Mouse (Mus musculus) cerebellum, postnatal 10 days (tissue): ENCODE measurements at regions not wholly inside any gene's neighbourhood (a gene's known extent, or its start where the extent isn't known, plus 50 kb on each side); places are given as distances from the start of the nearest gene placed in this dataset.
A peak's percentile ranks its signal among the peaks of the same experiment; 100 is the strongest.

Experiments
- DNase-seq, 2 experiments: peaks; one replicate each; pipeline ENCODE4 v3.0.0; 2021; ENCODE audit warnings: mixed read lengths in 2 of 2

- DNase-seq = peak in 1 of 2 experiments; percentile 2
Measured at GRCm38 (mm10) chr4:30408525-30408924, 1555.4 kb upstream of the Map3k7 start.

GRCm38 (mm10) chr4:30447644-30448043, 1516.3 kb upstream of the Map3k7 start:
- peak in 1 of 2 experiments; percentile 2 for DNase-seq

DNA sequence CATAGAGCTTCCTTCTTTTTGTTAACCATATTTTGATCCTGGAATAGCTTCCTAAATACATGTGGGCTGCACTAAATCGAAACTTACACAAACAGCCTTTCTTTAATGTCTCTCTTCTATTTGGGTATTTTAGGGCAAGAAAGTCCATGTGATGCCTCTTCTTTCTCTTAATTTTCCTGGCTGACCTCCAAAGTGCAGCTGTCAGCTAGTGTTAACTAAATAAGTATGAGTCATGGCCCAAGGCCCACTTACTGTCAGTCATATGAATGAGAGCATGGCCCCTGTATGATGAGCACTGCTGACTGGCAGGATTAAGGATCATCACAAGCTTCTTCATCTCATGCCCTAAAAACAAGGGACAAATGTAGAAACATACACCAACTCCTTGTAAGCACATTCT, 1513.5 kb upstream of the Map3k7 start:
- peak; percentile 67 to 72 for DNase-seq

DNA sequence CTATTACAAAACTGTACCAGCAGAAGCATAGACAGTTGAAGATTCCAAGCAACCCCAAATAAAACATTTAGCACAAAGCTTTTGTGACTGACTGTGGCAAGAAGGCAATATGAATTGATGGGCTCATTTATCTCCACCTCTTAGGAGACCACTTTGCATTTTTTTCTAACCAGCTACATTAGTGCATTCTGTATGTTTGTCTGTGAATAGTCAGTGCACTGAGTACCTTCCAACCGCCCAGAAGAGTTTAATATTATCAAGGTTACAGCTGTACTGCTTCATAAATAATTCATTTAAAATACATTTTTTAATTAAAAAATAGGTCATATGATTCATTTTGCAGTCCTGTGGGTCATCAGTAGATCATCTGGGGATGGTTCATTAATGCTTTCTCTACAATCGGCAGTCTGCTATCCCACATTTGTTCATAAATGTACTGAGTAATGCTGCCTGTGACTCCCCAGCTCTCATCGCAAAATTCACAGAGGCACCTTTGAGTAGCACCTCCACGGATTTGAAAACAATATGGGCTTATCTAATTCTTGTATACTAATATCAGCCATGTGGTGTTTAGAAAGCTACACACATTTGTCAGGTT, 1496.5 kb upstream of the Map3k7 start:
- no peak for DNase-seq

- no peak for DNase-seq
Measured at GRCm38 (mm10) chr4:30476621-30477020, 1487.3 kb upstream of the Map3k7 start.

- DNase-seq = peak in 1 of 2 experiments; percentile 9
Measured at GRCm38 (mm10) chr4:30500067-30500670, 1463.7 kb upstream of the Map3k7 start.
